Mouse (Mus musculus): ENCODE data around the gene Tmem87b. TPM values are rescaled to one million over a fixed set of nuclear protein-coding genes. Genes with fewer than 3 reads are reported as not detected.

Gene Tmem87b
- polyA plus RNA-seq, 1 experiment = 35.6 TPM

DNA sequence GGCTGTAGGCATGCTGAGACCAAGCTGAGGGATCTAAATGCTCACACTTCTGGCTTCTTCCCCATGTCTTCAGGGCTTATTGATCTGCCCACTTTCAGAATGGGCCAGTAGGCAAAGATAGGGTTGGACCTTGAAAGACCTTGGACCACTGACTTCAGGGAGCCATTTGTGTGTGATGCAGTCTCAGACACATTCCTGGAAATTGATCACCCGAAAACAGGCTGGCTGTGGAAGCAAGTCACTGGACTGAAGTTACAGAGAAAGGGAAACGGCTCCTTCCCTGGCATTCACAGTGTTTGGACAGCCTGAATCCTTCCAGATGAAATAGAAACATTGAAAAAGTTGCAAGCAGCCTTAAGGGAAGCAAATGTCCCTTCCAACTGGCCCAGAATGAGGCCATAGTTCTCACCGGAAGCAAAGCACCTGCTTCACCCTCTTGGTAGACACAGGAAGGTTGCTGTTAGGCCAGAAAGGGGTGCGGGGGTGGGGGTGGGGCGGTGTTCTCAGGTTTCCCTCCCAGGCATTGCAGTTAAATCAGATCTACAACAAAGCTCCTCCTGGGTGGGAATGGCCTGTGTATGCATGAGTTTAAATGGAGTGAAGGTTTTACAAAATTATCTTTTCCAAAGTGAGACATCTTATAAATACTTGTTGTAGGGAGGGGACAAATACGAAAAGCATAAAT is 70.1 kb downstream of the Tmem87b start:
- DNase-seq (ENCODE audit: low spot score) = no peak

GRCm38 (mm10) chr2:128890661-128891335 is 72.9 kb downstream of the Tmem87b start:
- no peak for DNase-seq (ENCODE audit: low spot score)

DNA sequence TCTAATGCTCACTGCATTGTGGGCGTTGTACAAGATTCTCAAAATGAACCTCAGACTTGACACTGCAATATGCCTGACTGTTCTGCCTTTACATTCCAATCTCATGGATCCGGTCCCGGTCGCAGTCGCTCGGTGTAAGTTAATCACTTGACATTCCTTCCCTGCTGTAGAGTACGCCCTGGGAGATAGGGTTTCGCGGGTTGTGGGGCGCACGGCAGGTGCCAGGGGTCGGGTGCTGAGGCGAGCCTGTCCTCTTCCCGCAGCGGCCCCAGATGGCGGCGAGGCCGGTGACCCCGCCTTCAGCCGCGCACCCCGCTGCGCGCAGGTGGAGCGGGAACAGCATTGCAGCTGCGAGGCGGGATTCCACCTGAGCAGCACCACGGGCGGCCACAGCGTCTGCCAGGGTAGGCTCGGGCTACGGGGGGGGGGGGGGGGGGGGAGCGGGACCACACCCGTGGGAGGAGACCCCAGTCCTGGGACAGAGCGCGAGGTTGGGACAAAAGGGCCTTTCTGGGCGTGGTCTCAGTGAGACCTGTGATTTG is 74.3 kb downstream of the Tmem87b start:
- DNase-seq (ENCODE audit: low spot score) = no peak

- DNase-seq (ENCODE audit: low spot score) = no peak
These were observed 84.9 kb downstream of the Tmem87b start for GRCm38 (mm10) chr2:128902843-128903242.

DNA sequence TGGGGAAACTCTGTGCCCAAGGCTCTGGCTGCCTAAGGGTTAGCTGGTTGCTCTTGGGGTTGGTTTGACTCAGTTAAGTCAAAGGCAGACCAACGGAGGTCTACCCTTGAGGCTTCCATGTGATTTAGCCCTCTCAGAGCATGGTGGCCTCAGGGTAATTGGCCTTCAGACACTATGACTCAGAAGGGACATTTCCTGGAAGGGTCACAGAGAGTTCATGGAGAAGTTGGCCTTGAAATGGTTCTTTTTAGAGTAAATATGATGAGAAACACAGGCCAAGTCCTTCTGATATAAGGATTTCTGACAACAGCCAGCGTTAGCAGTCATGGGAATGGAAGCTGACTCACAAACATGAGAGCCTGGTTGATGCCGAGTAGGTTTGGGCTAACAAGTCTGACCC is 85.7 kb downstream of the Tmem87b start:
- no peak for DNase-seq (ENCODE audit: low spot score)

Other genes with a start within 250 kb of the Tmem87b start
- not detected in 2 replicates for gene Spdye4c, start 226.9 kb upstream of the Tmem87b start, polyA plus RNA-seq (2012; rRNA removed)
- gene Anapc1, start 130.7 kb upstream of the Tmem87b start, polyA plus RNA-seq (2012; rRNA removed) = 40.3 and 45.9 TPM in 2 replicates
- gene Mertk, start 119.2 kb upstream of the Tmem87b start, polyA plus RNA-seq (2012; rRNA removed) = 6.8 and 10.0 TPM in 2 replicates
- gene Fbln7, start 44.9 kb downstream of the Tmem87b start, polyA plus RNA-seq (2012; rRNA removed) = 1.7 and 2.0 TPM in 2 replicates
- gene Zc3h8, start 126.0 kb downstream of the Tmem87b start, polyA plus RNA-seq (2012; rRNA removed) = 4.1 and 4.2 TPM in 2 replicates
- gene Zc3h6, start 149.3 kb downstream of the Tmem87b start, polyA plus RNA-seq (2012; rRNA removed) = 2.4 and 4.6 TPM in 2 replicates
- gene Gm10762, start 149.6 kb downstream of the Tmem87b start, polyA plus RNA-seq (2012; rRNA removed) = 3.8 and 4.0 TPM in 2 replicates
- gene Vinac1, start 230.1 kb downstream of the Tmem87b start, polyA plus RNA-seq (2012; rRNA removed) = 0.13 and 0.17 TPM in 2 replicates
- 10.1 and 12.0 TPM in 2 replicates for gene Ttl, start 247.8 kb downstream of the Tmem87b start, polyA plus RNA-seq (2012; rRNA removed)

Measured in urinary bladder, adult 2 months (tissue).